In the genomic region with DNA sequence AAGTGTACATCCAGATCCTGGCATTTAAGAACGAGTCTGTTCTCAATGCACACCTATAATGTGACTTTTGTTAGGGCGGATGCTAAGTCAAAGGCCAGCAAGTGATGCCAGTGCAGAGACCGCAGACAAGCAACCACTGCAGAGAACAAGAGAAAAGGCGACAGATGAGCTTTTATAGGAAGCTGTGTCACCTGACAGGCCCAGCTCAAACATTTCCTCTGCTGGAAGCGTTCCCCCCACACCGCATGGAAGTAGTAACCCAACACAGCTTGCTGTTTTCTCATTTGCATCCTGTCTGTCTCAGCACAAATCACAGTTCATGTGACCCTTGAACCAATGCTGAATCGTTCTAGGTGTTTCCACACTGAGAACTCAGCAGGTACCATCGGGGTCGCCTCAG, we compare ENCODE assay signal across 18 mouse cellular contexts. TPM values are rescaled to one million over a fixed set of nuclear protein-coding genes. Genes with fewer than 3 reads are reported as not detected.
DNase-seq lines count a peak whose midpoint lies in the region; ATAC-seq and TF ChIP-seq lines count a peak whose summit lies in the region.
"Had no signal": no experiment of that assay in that cellular context is flagged by ENCODE, and none has a peak within 500 bp of the region (broad histone marks: within the 10 kb centered on the region; RNA-seq: fewer than 3 reads in every experiment).

No protein-coding gene starts in this region.

- H3K4me3 ChIP-seq in forebrain, embryonic 14.5 days (ENCODE audit: low read depth, low read length) = no peak overlapping the region
- H3K4me3 ChIP-seq in forebrain, postnatal 0 days (ENCODE audit: low read depth, low read length) = no peak overlapping the region
- no peak overlapping the region for H3K4me3 ChIP-seq in midbrain, embryonic 13.5 days (replicated peaks)
- no peak overlapping the region for H3K4me3 ChIP-seq in midbrain, embryonic 15.5 days
- H3K4me3 ChIP-seq in forebrain, embryonic 16.5 days (replicated peaks; ENCODE audit: low read length) = no peak overlapping the region
- H3K4me3 ChIP-seq: embryonic facial prominence, embryonic 12.5 days; forebrain, embryonic 13.5 days; liver, embryonic 12.5 days; midbrain, embryonic 12.5 days had no signal

- no peak overlapping the region for H3K27ac ChIP-seq in forebrain, embryonic 14.5 days (ENCODE audit: low read depth, low read length)
- no peak overlapping the region for H3K27ac ChIP-seq in forebrain, postnatal 0 days (ENCODE audit: low read depth, low read length)
- 0 out of 2 replicates have a peak overlapping the region, but pooled peaks have one; percentile 10 for H3K27ac ChIP-seq in midbrain, embryonic 13.5 days
- H3K27ac ChIP-seq in midbrain, embryonic 15.5 days = no peak overlapping the region
- no peak overlapping the region for H3K27ac ChIP-seq in forebrain, embryonic 16.5 days (ENCODE audit: low read length)
- H3K27ac ChIP-seq: embryonic facial prominence, embryonic 12.5 days; forebrain, embryonic 13.5 days; liver, embryonic 12.5 days; midbrain, embryonic 12.5 days had no signal

- no peaks in the 10 kb centered on the region for H3K36me3 ChIP-seq in forebrain, embryonic 14.5 days (ENCODE audit: control insufficient read depth, insufficient read depth, low read length)
- H3K36me3 ChIP-seq in forebrain, postnatal 0 days (ENCODE audit: insufficient read depth) = no peaks in the 10 kb centered on the region
- H3K36me3 ChIP-seq in midbrain, embryonic 13.5 days = no peaks in the 10 kb centered on the region
- H3K36me3 ChIP-seq in midbrain, embryonic 15.5 days (replicated peaks) = no peaks in the 10 kb centered on the region
- H3K36me3 ChIP-seq in forebrain, embryonic 16.5 days (ENCODE audit: control insufficient read depth, insufficient read depth) = no peaks in the 10 kb centered on the region
- H3K36me3 ChIP-seq: embryonic facial prominence, embryonic 12.5 days; liver, embryonic 12.5 days; midbrain, embryonic 12.5 days had no signal

- H3K4me2 ChIP-seq in forebrain, embryonic 14.5 days (ENCODE audit: low read length) = no peak overlapping the region
- no peak overlapping the region for H3K4me2 ChIP-seq in forebrain, postnatal 0 days (ENCODE audit: low read depth)
- H3K4me2 ChIP-seq in midbrain, embryonic 13.5 days (replicated peaks) = no peak overlapping the region
- no peak overlapping the region for H3K4me2 ChIP-seq in midbrain, embryonic 15.5 days
- no peak overlapping the region for H3K4me2 ChIP-seq in forebrain, embryonic 16.5 days (ENCODE audit: low read length)
- H3K4me2 ChIP-seq: embryonic facial prominence, embryonic 12.5 days; forebrain, embryonic 13.5 days; liver, embryonic 12.5 days; midbrain, embryonic 12.5 days had no signal

- TF ChIP-seq CTCF in forebrain, postnatal 0 days (IDR thresholded peaks at IDR 0.05; ENCODE audit: low read depth) = no peak

- H3K27me3 ChIP-seq in forebrain, embryonic 14.5 days (replicated peaks; ENCODE audit: control insufficient read depth, insufficient read depth, low read length) = no peaks in the 10 kb centered on the region
- no peaks in the 10 kb centered on the region for H3K27me3 ChIP-seq in forebrain, postnatal 0 days (ENCODE audit: insufficient read depth, low read length)
- H3K27me3 ChIP-seq in midbrain, embryonic 13.5 days = no peaks in the 10 kb centered on the region
- no peaks in the 10 kb centered on the region for H3K27me3 ChIP-seq in midbrain, embryonic 15.5 days (replicated peaks)
- H3K27me3 ChIP-seq in forebrain, embryonic 16.5 days (replicated peaks; ENCODE audit: control insufficient read depth, insufficient read depth, low read length) = no peaks in the 10 kb centered on the region
- H3K27me3 ChIP-seq: embryonic facial prominence, embryonic 12.5 days; forebrain, embryonic 13.5 days; liver, embryonic 12.5 days; midbrain, embryonic 12.5 days had no signal

- ATAC-seq in forebrain, embryonic 14.5 days = peak; percentile 28; the same call in 1 of the 2 replicates
- no peak for ATAC-seq in forebrain, postnatal 0 days
- 0 out of 2 replicates have a peak, but pooled peaks have one; percentile 43 for ATAC-seq in midbrain, embryonic 13.5 days
- no peak; the same call in 1 of the 2 replicates for ATAC-seq in midbrain, embryonic 15.5 days (replicated peaks)
- ATAC-seq in erythroblast, adult 5-6 weeks (replicated peaks; ENCODE audit: low FRiP score, poor library complexity, severe bottlenecking) = no peak
- no peak for ATAC-seq in forebrain, embryonic 16.5 days
- ATAC-seq: forebrain, embryonic 13.5 days; hindbrain, embryonic 16.5 days; liver, embryonic 12.5 days had no signal

- no peaks in the 10 kb centered on the region for H3K4me1 ChIP-seq in forebrain, embryonic 14.5 days (ENCODE audit: control insufficient read depth, insufficient read depth, low read length)
- H3K4me1 ChIP-seq in forebrain, postnatal 0 days (ENCODE audit: insufficient read depth) = no peaks in the 10 kb centered on the region
- H3K4me1 ChIP-seq in midbrain, embryonic 13.5 days (replicated peaks) = peaks cover 66% of the 10 kb centered on the region
- peaks cover 23% of the 10 kb centered on the region for H3K4me1 ChIP-seq in midbrain, embryonic 15.5 days
- peaks cover 12% of the 10 kb centered on the region for H3K4me1 ChIP-seq in forebrain, embryonic 16.5 days (replicated peaks; ENCODE audit: control insufficient read depth, insufficient read depth, low read length)

- H3K9me3 ChIP-seq in forebrain, embryonic 14.5 days (replicated peaks; ENCODE audit: control insufficient read depth, low read length) = no peaks in the 10 kb centered on the region
- H3K9me3 ChIP-seq in forebrain, postnatal 0 days (ENCODE audit: low read length) = no peaks in the 10 kb centered on the region
- no peaks in the 10 kb centered on the region for H3K9me3 ChIP-seq in midbrain, embryonic 13.5 days
- no peaks in the 10 kb centered on the region for H3K9me3 ChIP-seq in midbrain, embryonic 15.5 days
- H3K9me3 ChIP-seq in forebrain, embryonic 16.5 days (ENCODE audit: control insufficient read depth, low read length) = no peaks in the 10 kb centered on the region
- H3K9me3 ChIP-seq: embryonic facial prominence, embryonic 12.5 days; forebrain, embryonic 13.5 days; liver, embryonic 12.5 days; midbrain, embryonic 12.5 days had no signal

- H3K9ac ChIP-seq in forebrain, embryonic 14.5 days (ENCODE audit: low read length) = no peak overlapping the region
- no peak overlapping the region for H3K9ac ChIP-seq in forebrain, postnatal 0 days
- H3K9ac ChIP-seq in midbrain, embryonic 13.5 days (replicated peaks) = no peak overlapping the region
- H3K9ac ChIP-seq in midbrain, embryonic 15.5 days = no peak overlapping the region
- H3K9ac ChIP-seq in forebrain, embryonic 16.5 days (replicated peaks; ENCODE audit: low read depth, low read length) = no peak overlapping the region
- H3K9ac ChIP-seq: embryonic facial prominence, embryonic 12.5 days; forebrain, embryonic 13.5 days; liver, embryonic 12.5 days; midbrain, embryonic 12.5 days had no signal

- DNase-seq in forebrain, embryonic 14.5 days (ENCODE audit: low spot score) = no peak
- DNase-seq in forebrain, postnatal 0 days = no peak
- DNase-seq in natural killer cell, adult 2 months (ENCODE audit: low spot score in 2 of 2) = peak; percentile 26 to 36
- DNase-seq in urinary bladder, postnatal 14 days (ENCODE audit: low spot score) = no peak
- DNase-seq: cerebellum, postnatal 14 days; gastrocnemius, postnatal 14 days; layer of hippocampus, adult 9-11 months; lung, postnatal 10 days; right cerebral cortex, postnatal 14 days had no signal

- 73% methylated on average over 9 of the region's 9 CpGs for WGBS in forebrain, embryonic 14.5 days
- 64% methylated on average over 9 of the region's 9 CpGs for WGBS in forebrain, postnatal 0 days
- 61% methylated on average over 9 of the region's 9 CpGs for WGBS in midbrain, embryonic 13.5 days
- WGBS in midbrain, embryonic 15.5 days = 57% methylated on average over 9 of the region's 9 CpGs
- WGBS in forebrain, embryonic 16.5 days = 66% methylated on average over 9 of the region's 9 CpGs

RNA-seq across cellular contexts. Expression of a gene that starts 51.8 kb away (rescaled TPM):
- polyA plus RNA-seq in forebrain, embryonic 14.5 days (2014; fragmentation: Nextera tagmentation; extraction: Ambion mirVana) = 25.3 and 28.5 TPM in 2 replicates
- 36.8 and 43.2 TPM in 2 replicates for total RNA-seq in forebrain, postnatal 0 days (2014; rRNA removed)
- 17.0 and 25.5 TPM in 2 replicates for polyA plus RNA-seq in forebrain, postnatal 0 days (2015; fragmentation: Nextera tagmentation; extraction: Ambion mirVana)
- polyA plus RNA-seq in midbrain, embryonic 13.5 days (2015; fragmentation: Nextera tagmentation; extraction: Ambion mirVana) = 37.6 and 41.1 TPM in 2 replicates
- 34.6 and 37.8 TPM in 2 replicates for polyA plus RNA-seq in midbrain, embryonic 15.5 days (2015; fragmentation: Nextera tagmentation; extraction: Ambion mirVana)
- 0.84 and 9.0 TPM in 2 replicates for total RNA-seq in erythroblast, adult 5-6 weeks (2015; ENCODE audit: low replicate concordance)
- 1.4 and 9.0 TPM in 2 replicates for total RNA-seq in erythroblast, adult 5-6 weeks (2017; ENCODE audit: low replicate concordance)
- polyA plus RNA-seq in forebrain, embryonic 16.5 days (2015; fragmentation: Nextera tagmentation; extraction: Ambion mirVana) = 26.4 and 31.2 TPM in 2 replicates

Comparison
In these comparisons a context has a peak if more than half of its experiments do, and no peak if none do; other contexts are left out.
1. ATAC-seq: peak in forebrain, embryonic 14.5 days (single experiment) and midbrain, embryonic 13.5 days (single experiment); none in forebrain, postnatal 0 days (single experiment), midbrain, embryonic 15.5 days (single experiment), erythroblast, adult 5-6 weeks (single experiment) and forebrain, embryonic 16.5 days (single experiment).
2. DNase-seq: peak in natural killer cell, adult 2 months (2 of 2); none in forebrain, embryonic 14.5 days (single experiment), forebrain, postnatal 0 days (single experiment) and urinary bladder, postnatal 14 days (single experiment).